Mouse (Mus musculus) brain, embryonic 14.5 days (tissue): Measurements from ENCODE around the gene Chst8. TPM values are rescaled to one million over a fixed set of nuclear protein-coding genes. Genes with fewer than 3 reads are reported as not detected.

ENCODE experiments used
- DNase-seq: peaks from one replicate; pipeline ENCODE4 v3.0.0-alpha.2; 2011; ENCODE audit warnings: low read depth
- CTCF ChIP-seq: fragments of 200-500 bp; IDR thresholded peaks from 2 replicates; pipeline ENCODE4 v1.5.1; 2012; ENCODE audit warnings: inconsistent platforms, mild to moderate bottlenecking, moderate library complexity, borderline replicate concordance; ENCODE audit not compliant: insufficient read depth, insufficient read length; ENCODE audit errors: extremely low read depth
- POLR2A ChIP-seq: fragments of 200-500 bp; IDR thresholded peaks from 2 replicates; pipeline ENCODE4 v1.6.1; 2012; ENCODE audit warnings: mild to moderate bottlenecking, inconsistent platforms, borderline replicate concordance; ENCODE audit not compliant: poor library complexity, insufficient read depth, insufficient read length, severe bottlenecking; ENCODE audit errors: extremely low read depth
- polyA plus RNA-seq: library from polyadenylated mRNA; depleted of rRNA; stranded (reverse); fragments of >200 nt; gene quantifications from 2 replicates; pipeline ENCODE4 v1.2.3, GENCODE M21; 2012

The Chst8 gene
- polyA plus RNA-seq, 1 experiment: 13.3 TPM

DNA sequence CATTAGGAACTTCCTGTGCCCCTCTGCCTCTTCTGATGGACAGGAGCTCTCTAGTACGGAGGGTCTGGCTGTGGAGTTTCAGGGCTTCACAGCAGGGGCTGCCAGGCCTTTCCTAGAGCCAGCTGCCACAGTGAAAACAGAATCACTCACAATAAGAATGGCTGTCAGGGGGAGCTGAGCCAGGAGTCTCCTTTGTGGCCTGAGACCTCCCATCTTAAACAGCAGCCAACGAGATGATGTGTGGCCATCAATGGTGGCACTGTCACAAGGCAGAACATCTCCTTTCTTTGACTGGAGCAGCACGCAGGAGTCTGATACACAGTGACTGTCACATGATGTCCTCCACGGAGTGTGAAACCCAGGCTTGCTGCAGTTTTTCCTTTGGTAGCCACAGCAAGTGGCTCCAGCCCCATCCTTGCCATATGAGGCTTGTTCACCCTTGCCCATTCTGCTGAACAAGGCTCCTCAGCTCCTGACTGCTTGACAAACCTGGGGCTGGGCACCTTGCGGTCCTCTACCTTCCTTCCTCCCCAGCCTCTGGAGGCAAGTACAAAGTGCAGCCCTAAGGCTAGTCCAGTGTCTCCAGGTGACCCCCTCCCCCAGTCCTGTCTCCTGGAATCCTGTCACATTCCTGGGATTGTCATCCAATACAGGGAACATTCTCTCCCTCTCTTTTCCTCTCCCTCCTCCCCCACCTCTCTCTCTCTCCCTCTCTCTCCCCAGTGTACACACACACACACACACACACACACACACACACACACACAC lies 91.4 kb downstream of the Chst8 start:
- TF ChIP-seq POLR2A (no peak), CTCF (no peak)
- DNase-seq: peak; percentile 49

DNA sequence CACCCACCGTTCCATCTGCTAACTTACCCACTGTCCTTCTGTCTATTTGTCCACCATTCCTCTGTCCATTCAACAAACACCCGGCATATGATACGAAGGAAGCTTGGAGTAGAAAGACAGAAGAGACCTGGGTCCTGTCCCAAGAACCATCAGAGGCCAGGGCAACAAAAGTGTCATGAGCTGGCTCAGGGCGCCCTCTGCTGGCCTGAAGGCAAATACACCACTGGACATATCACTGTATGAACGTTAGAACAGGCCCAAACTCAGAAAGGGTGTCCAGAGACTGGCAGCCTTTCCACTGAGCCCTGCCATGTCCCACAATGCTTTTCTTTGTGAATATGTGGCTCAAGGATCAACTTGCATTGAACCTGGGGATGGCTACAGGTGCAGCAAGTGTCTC lies 92.9 kb downstream of the Chst8 start:
- TF ChIP-seq CTCF: peak; percentile 76
- TF ChIP-seq POLR2A: no peak
- peak; percentile 68 for DNase-seq

DNA sequence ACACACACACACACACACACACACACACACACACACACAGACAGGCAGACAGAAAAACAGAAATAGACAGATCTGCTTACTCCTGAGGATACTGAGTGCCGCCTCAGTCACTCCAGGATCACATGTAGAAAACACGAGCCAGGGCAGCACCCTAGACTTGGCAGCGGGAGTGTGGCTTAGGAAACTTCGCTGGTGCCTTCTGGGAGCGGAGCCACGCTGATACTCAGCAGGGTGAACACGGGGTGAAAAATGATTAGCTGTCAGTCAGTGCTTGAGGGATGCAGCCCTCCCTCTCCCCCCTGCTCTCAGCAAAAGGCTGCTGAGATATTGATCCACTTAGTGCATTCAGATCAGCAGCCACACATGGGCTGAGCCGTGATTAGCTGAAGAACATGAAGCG lies 93.9 kb downstream of the Chst8 start:
- TF ChIP-seq CTCF: no peak
- TF ChIP-seq POLR2A: no peak
- DNase-seq: peak; percentile 71

GRCm38 (mm10) chr7:34717161-34717810 lies 95.2 kb downstream of the Chst8 start:
- peak; percentile 76 for DNase-seq
- TF ChIP-seq POLR2A (no peak), CTCF (no peak)

GRCm38 (mm10) chr7:34714848-34715460 lies 97.6 kb downstream of the Chst8 start:
- TF ChIP-seq CTCF (no peak), POLR2A (no peak)
- peak; percentile 48 for DNase-seq

DNA sequence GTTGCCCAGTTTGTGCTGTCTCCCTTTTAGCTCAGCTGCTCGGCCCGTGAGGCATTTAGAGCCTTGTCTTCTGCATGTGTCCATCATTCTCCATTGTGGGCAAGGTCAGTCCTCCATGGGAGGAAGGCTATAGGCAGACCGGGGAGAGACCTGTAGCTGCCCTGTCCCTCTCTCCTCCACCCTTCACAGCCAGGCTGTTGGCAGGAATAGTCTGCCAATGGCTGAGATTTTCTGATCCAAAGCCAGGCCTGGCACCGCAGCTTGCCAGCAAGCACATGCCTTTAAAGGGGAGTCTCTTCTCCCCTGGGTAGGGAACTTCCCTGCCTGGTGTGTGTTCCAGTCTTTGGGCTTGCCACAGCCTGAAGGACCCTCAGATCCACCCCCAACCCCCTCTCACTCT lies 103.4 kb downstream of the Chst8 start:
- TF ChIP-seq POLR2A: no peak
- TF ChIP-seq CTCF: no peak
- peak; percentile 74 for DNase-seq

- TF ChIP-seq CTCF (no peak), POLR2A (no peak)
Measured at GRCm38 (mm10) chr7:34704401-34704800, 108.1 kb downstream of the Chst8 start.

GRCm38 (mm10) chr7:34703437-34703836 lies 109.1 kb downstream of the Chst8 start:
- no peak for TF ChIP-seq POLR2A
- TF ChIP-seq CTCF: no peak
- no peak for DNase-seq

More at GRCm38 (mm10) chr7:34704401-34704800, 108.1 kb downstream of the Chst8 start:
- no peak for DNase-seq

DNA sequence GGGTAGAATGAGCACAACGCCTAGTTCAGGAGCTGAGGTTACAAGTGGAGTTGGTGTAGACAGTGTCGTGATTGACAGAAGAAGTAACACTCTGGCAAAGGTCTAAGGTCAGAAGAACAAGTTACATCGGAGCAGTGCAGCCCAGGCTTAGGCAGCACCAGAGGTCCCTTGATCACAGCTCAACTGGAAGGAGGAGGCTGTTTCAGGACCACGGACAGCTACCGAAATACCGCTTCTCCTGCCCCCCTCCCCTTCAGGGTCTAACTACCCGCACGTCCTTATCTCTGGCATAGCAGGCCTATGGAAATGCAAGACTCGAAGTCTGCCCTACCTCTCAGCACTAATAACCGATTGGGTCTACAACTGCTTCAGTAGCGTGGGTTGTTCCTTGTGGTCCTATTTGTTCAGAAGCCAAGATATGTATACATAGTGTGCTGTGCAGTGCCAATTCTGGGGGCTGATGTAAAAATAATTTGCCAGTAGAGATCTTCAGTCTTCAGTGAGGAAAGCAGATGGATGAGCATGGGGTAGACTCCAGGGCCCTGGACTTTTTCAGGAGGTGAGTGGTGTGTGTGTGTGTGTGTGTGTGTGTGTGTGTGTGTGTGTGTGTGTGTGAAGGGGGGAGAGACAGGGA lies 109.7 kb downstream of the Chst8 start:
- no peak for DNase-seq
- TF ChIP-seq POLR2A: no peak
- TF ChIP-seq CTCF: no peak

GRCm38 (mm10) chr7:34699888-34700287 lies 112.6 kb downstream of the Chst8 start:
- DNase-seq: no peak
- TF ChIP-seq CTCF (no peak), POLR2A (no peak)

DNA sequence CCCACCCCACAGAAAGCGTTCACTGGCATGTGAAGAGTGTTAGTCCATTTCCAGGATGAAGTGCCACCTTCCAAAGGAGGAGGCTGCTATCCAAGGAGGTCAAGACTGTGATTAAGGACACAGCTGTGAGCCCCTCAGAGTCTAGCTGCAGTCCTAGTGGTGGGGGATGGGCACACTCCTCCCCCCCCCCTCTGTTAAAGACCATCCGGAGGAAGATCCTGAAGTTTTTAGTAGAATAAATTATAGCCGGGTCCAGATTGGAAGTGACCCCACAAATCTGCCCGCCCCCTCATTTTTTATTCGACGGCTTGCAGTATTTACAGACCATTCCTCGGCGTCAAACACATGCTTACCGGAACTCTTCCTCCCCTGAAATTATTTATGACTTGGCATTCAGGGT lies 114.3 kb downstream of the Chst8 start:
- DNase-seq: no peak
- TF ChIP-seq CTCF (no peak), POLR2A (no peak)

- TF ChIP-seq POLR2A (no peak), CTCF (no peak)
Measured at GRCm38 (mm10) chr7:34696086-34696485, 116.4 kb downstream of the Chst8 start.

More at GRCm38 (mm10) chr7:34696086-34696485, 116.4 kb downstream of the Chst8 start:
- DNase-seq: no peak
